Mouse (Mus musculus) layer of hippocampus, postnatal 10 days (tissue): Measurements from ENCODE around the gene Tmem222. TPM values are rescaled to one million over a fixed set of nuclear protein-coding genes. Genes with fewer than 3 reads are reported as not detected.

ENCODE experiments used
- DNase-seq, 2 experiments: peaks; one replicate each; pipeline ENCODE4 v3.0.0; 2021; ENCODE audit warnings: low spot score in 2 of 2
- total RNA-seq, 2 experiments: library from RNA; stranded (reverse); gene quantifications; 2 replicates each; pipeline ENCODE4 v1.2.3; 2021

Gene Tmem222
- total RNA-seq, 2 experiments from 2014 or later = 74.9 to 80.1 TPM

GRCm38 (mm10) chr4:133217641-133218040 lies 60.0 kb downstream of the Tmem222 start:
- peak; percentile 69 for DNase-seq

Other genes starting within 250 kb of the Tmem222 start
- 10 to 100 TPM; 42.3 to 42.7 TPM for gene Wasf2, start 147.3 kb downstream of the Tmem222 start, total RNA-seq
- 1 to 10 TPM; 3.7 to 4.0 TPM for gene Cd164l2, start 65.7 kb downstream of the Tmem222 start, total RNA-seq
- 1 to 10 TPM; 5.0 to 6.0 TPM for gene Gpr3, start 65.3 kb downstream of the Tmem222 start, total RNA-seq
- gene Map3k6, start 37.0 kb downstream of the Tmem222 start, total RNA-seq = 1 to 10 TPM; 4.6 to 5.7 TPM
- gene Sytl1, start 14.7 kb downstream of the Tmem222 start, total RNA-seq = under 1 TPM; 0.51 to 0.53 TPM
- 10 to 100 TPM; 60.5 to 68.6 TPM for gene Wdtc1, start 75.7 kb upstream of the Tmem222 start, total RNA-seq
- 10 to 100 TPM; 45.5 to 47.4 TPM for gene Slc9a1, start 91.9 kb upstream of the Tmem222 start, total RNA-seq
- under 1 TPM in 1 of 2 experiments, not detected in 1; 0.21 TPM for gene Tent5b, start 202.3 kb upstream of the Tmem222 start, total RNA-seq
- 100 to 1,000 TPM; 129 to 130 TPM for gene Trnp1, start 220.8 kb upstream of the Tmem222 start, total RNA-seq
- gene Kdf1, start 241.2 kb upstream of the Tmem222 start, total RNA-seq = under 1 TPM in 1 of 2 experiments, not detected in 1; 0.21 TPM